Mouse (Mus musculus): ENCODE results near the gene Mob1a.

Mob1a gene

GRCm38 (mm10) chr6:83385569-83386090 lies 59.8 kb downstream of the Mob1a start:
- no peak for DNase-seq (ENCODE audit: low spot score in 2 of 2)

GRCm38 (mm10) chr6:83392166-83392780 lies 66.5 kb downstream of the Mob1a start:
- no peak for DNase-seq (ENCODE audit: low spot score in 2 of 2)
